Mouse (Mus musculus): ENCODE measurements around the gene Rabgap1.
A peak's percentile ranks its signal among the peaks of the same experiment; 100 is the strongest.

GRCm38 (mm10) chr2:37395539-37395938 lies 47.5 kb upstream of the Rabgap1 start:
- peak; percentile 50 for TF ChIP-seq CTCF (IDR thresholded peaks at IDR 0.05)
- TF ChIP-seq EP300 (IDR thresholded peaks at IDR 0.05), result no peak

Measured in lung, postnatal 0 days (tissue).